Mouse (Mus musculus) right cerebral cortex, postnatal 10 days (tissue): ENCODE results near the gene Zfp799.

Experiments used
- DNase-seq, 2 experiments: peaks; one replicate each; pipeline ENCODE4 v3.0.0; 2021; ENCODE audit warnings: low spot score in 2 of 2

Gene Zfp799

DNA sequence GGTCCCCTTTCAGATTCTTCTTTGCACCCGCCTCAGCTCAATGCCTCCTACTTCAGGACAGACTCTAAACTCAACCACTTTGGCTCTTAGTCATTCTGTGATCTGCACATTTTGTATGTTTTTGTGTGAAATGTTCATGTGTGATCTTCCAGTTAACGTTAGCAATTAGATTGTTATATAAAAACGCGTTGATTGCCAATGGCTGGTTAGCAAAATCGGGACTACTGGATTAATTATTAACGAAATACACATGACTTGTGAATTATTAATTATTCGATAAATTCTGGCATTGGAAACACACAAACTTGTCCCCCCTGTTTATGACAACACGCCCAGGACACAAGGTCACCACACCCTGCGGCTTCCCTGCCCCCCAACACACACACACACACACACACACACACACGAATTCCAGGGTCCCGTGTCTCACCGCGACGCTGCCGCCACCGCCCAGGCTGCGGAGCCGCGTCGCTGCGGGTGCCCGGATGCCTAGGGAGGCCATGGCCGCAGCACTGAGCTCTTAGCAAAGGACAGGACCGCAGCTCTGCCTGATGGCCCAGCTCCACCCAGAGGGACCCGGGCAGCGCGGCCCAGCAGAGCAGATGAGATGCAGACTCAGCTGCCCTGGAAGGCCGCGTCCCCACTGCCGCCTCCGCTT lies 42.5 kb downstream of the Zfp799 start:
- DNase-seq, result peak in 1 of 2 experiments; percentile 58

GRCm38 (mm10) chr17:32786944-32787343 lies 43.1 kb downstream of the Zfp799 start:
- DNase-seq, result no peak

DNA sequence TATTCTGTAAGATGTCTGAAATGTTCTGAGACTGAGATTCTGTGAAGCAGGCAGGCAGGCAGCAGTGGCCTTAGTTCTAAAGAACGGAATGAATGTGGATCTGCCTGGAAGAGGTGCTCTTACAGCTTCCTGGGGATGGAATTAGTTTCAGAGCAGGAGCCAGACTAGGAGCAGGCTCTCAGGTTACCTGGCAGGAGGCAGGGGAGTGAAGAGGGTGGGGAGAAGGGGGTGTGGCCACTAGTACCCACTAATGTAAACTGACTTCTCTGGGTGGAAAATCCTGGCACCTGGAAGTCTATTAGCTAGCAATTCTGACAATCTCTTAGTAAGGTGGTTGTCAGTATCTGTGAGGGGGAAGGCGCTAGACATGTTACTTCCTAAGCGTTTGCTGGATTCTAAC lies 44.4 kb downstream of the Zfp799 start:
- DNase-seq, result no peak

GRCm38 (mm10) chr17:32777564-32777963 lies 52.5 kb downstream of the Zfp799 start:
- no peak for DNase-seq

- no peak for DNase-seq
Observed at GRCm38 (mm10) chr17:32771213-32771612, 58.8 kb downstream of the Zfp799 start.

DNA sequence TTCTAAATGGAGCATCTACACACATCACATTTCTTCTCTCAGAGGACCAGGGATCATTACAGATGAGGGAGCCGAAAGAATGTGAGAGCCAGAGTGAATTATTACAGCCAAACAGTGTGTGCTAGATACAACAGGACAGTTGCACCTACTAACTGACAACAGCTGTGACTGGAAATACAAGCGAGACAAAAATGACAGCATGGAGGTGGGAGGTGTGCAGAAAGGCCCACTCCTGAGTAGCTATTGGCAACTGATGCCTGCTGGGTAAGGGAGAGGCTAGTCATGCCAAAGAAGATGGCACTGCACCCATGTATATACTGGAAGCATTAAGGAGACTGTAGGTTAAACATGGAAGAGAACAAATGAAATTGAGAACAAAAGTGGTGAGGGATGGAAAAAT lies 63.6 kb downstream of the Zfp799 start:
- no peak for DNase-seq
